Mouse (Mus musculus) adipose tissue, adult 10 weeks (tissue): ENCODE data around the gene Gpr62. TPM values are rescaled to one million over a fixed set of nuclear protein-coding genes. Genes with fewer than 3 reads are reported as not detected.

Source experiments
- polyA plus RNA-seq: library from polyadenylated mRNA; stranded (reverse); fragments of 350-450 nt; fragmentation: Illumina TruSeq; extraction: RNeasy Lipid Tissue Mini Kit (QIAGEN cat#74804); gene quantifications from one replicate; pipeline ENCODE4 v1.2.3, GENCODE M21; 2014; ENCODE audit warnings: low read depth, low replicate concordance

Gpr62 gene
- polyA plus RNA-seq, result 0.60 TPM

GRCm38 (mm10) chr9:106465571-106466200 is at the start of gene Gpr62:
Gpr62 (minus strand) TSS chr9:106465938.

GRCm38 (mm10) chr9:106514273-106514672 is 48.5 kb upstream of the Gpr62 start, which contains the start of gene Iqcf5:
Iqcf5 (plus strand) TSS chr9:106514573.

GRCm38 (mm10) chr9:106499667-106500066 is 33.9 kb upstream of the Gpr62 start, which contains the start of gene Iqcf1:
Iqcf1 (plus strand) TSS chr9:106499967.

GRCm38 (mm10) chr9:106476924-106477484 is 11.3 kb upstream of the Gpr62 start, which contains the start of gene Parp3:
Parp3 (minus strand) TSS chr9:106476949.

GRCm38 (mm10) chr9:106475663-106476001 is 9.9 kb upstream of the Gpr62 start, which contains the start of gene Rrp9:
Rrp9 (plus strand) TSS chr9:106475963.

GRCm38 (mm10) chr9:106453271-106454070 is 12.3 kb downstream of the Gpr62 start, which contains the start of gene Pcbp4:
Pcbp4 (plus strand) TSS chr9:106453291.

GRCm38 (mm10) chr9:106447348-106447747 is 18.4 kb downstream of the Gpr62 start, which contains the start of the genes Abhd14b and Abhd14a:
Abhd14b (plus strand) TSS chr9:106447459.
Abhd14a (minus strand) TSS chr9:106447678.

GRCm38 (mm10) chr9:106429221-106430014 is 36.3 kb downstream of the Gpr62 start, which contains the start of gene Rpl29:
Rpl29 (plus strand) TSS chr9:106429454.

Other genes with a start within 250 kb of the Gpr62 start
- 1.6 TPM for gene Tlr9, start 243.3 kb downstream of the Gpr62 start, polyA plus RNA-seq
- 233 TPM for gene Alas1, start 217.3 kb downstream of the Gpr62 start, polyA plus RNA-seq
- gene Poc1a, start 184.9 kb downstream of the Gpr62 start, polyA plus RNA-seq, result 3.4 TPM
- 16.6 TPM for gene Dusp7, start 97.3 kb downstream of the Gpr62 start, polyA plus RNA-seq
- gene Rpl29, start 36.5 kb downstream of the Gpr62 start, polyA plus RNA-seq, result 770 TPM
- 14.4 TPM for gene Acy1, start 27.6 kb downstream of the Gpr62 start, polyA plus RNA-seq
- gene Abhd14b, start 18.5 kb downstream of the Gpr62 start, polyA plus RNA-seq, result 105 TPM
- 19.6 TPM for gene Abhd14a, start 18.3 kb downstream of the Gpr62 start, polyA plus RNA-seq
- gene Pcbp4, start 12.6 kb downstream of the Gpr62 start, polyA plus RNA-seq, result 25.9 TPM
- 19.8 TPM for gene Rrp9, start 10.0 kb upstream of the Gpr62 start, polyA plus RNA-seq
- 58.9 TPM for gene Parp3, start 11.0 kb upstream of the Gpr62 start, polyA plus RNA-seq
- gene Iqcf1, start 34.0 kb upstream of the Gpr62 start, polyA plus RNA-seq, result 5.6 TPM
- 5.1 TPM for gene Iqcf5, start 48.6 kb upstream of the Gpr62 start, polyA plus RNA-seq
- gene Iqcf3, start 95.7 kb upstream of the Gpr62 start, polyA plus RNA-seq, result 28.7 TPM
- gene Iqcf4, start 105.1 kb upstream of the Gpr62 start, polyA plus RNA-seq, result 13.9 TPM
- 1.0 TPM for gene Iqcf6, start 160.6 kb upstream of the Gpr62 start, polyA plus RNA-seq
- gene Grm2, start 190.1 kb upstream of the Gpr62 start, polyA plus RNA-seq, result not detected
- 68.3 TPM for gene Tex264, start 220.0 kb upstream of the Gpr62 start, polyA plus RNA-seq